Mouse (Mus musculus): Measurements from ENCODE around the gene Duox1. TPM values are rescaled to one million over a fixed set of nuclear protein-coding genes. Genes with fewer than 3 reads are reported as not detected.

Duox1 gene
- polyA plus RNA-seq (2015; fragmentation: Nextera tagmentation; extraction: Ambion mirVana), result not detected in 2 replicates

GRCm38 (mm10) chr2:122315372-122315771, at the start of gene Duox1:
TSS of gene Duox1 (plus strand) at chr2:122315672.
- ATAC-seq (replicated peaks; ENCODE audit: low FRiP score, low read depth), result no peak

GRCm38 (mm10) chr2:122266407-122267193, 48.9 kb upstream of the Duox1 start:
- Histone ChIP-seq H3K27me3 (ENCODE audit: insufficient read depth, low read length) (no peaks in the 10 kb centered on the region), H3K27ac (no peak overlapping the region), H3K36me3 (ENCODE audit: insufficient read depth, low read length) (no peaks in the 10 kb centered on the region), H3K4me1 (replicated peaks; ENCODE audit: insufficient read depth, low read length) (no peaks in the 10 kb centered on the region), H3K4me3 (replicated peaks; ENCODE audit: low read depth, low read length) (no peak overlapping the region), H3K4me2 (ENCODE audit: low read length) (no peak overlapping the region), H3K9ac (ENCODE audit: low read depth, low read length) (no peak overlapping the region), H3K9me3 (replicated peaks; ENCODE audit: low read length) (no peaks in the 10 kb centered on the region)
- no peak for TF ChIP-seq CTCF (IDR thresholded peaks at IDR 0.05; ENCODE audit: low read depth)
- DNase-seq (ENCODE audit: low spot score) (no peak), ATAC-seq (replicated peaks; ENCODE audit: low FRiP score, low read depth) (peak; percentile 14; the same call in 1 of the 2 replicates)
- WGBS, result 91% methylated on average over 7 of the region's 7 CpGs

More at GRCm38 (mm10) chr2:122315372-122315771, at the start of gene Duox1:
- H3K4me1 ChIP-seq (replicated peaks; ENCODE audit: insufficient read depth, low read length), result no peaks in the 10 kb centered on the region; the same call in 1 of the 2 replicates
- H3K4me2 ChIP-seq (ENCODE audit: low read length), result no peak within 1 kb of the TSS
- H3K27ac ChIP-seq, result no peak within 1 kb of the TSS
- no peak within 1 kb of the TSS for H3K9ac ChIP-seq (ENCODE audit: low read depth, low read length)
- 93% methylated on average over 7 of the region's 7 CpGs for WGBS
- no peaks in the 10 kb centered on the region for H3K9me3 ChIP-seq (replicated peaks; ENCODE audit: low read length)
- H3K27me3 ChIP-seq (ENCODE audit: insufficient read depth, low read length), result peaks cover 25% of the 10 kb centered on the region
- TF ChIP-seq CTCF (IDR thresholded peaks at IDR 0.05; ENCODE audit: low read depth), result no peak
- no peak for DNase-seq (ENCODE audit: low spot score)
- H3K4me3 ChIP-seq (replicated peaks; ENCODE audit: low read depth, low read length), result no peak within 1 kb of the TSS
- H3K36me3 ChIP-seq (ENCODE audit: insufficient read depth, low read length), result no peaks in the 10 kb centered on the region

- Histone ChIP-seq H3K4me3 (replicated peaks; ENCODE audit: low read depth, low read length) (no peak overlapping the region), H3K9me3 (replicated peaks; ENCODE audit: low read length) (no peaks in the 10 kb centered on the region), H3K27ac (no peak overlapping the region), H3K9ac (ENCODE audit: low read depth, low read length) (no peak overlapping the region), H3K4me2 (ENCODE audit: low read length) (no peak overlapping the region), H3K36me3 (ENCODE audit: insufficient read depth, low read length) (no peaks in the 10 kb centered on the region), H3K27me3 (ENCODE audit: insufficient read depth, low read length) (no peaks in the 10 kb centered on the region), H3K4me1 (replicated peaks; ENCODE audit: insufficient read depth, low read length) (no peaks in the 10 kb centered on the region)
- WGBS, result 73% methylated on average over 3 of the region's 3 CpGs
- no peak for TF ChIP-seq CTCF (IDR thresholded peaks at IDR 0.05; ENCODE audit: low read depth)
- no peak for DNase-seq (ENCODE audit: low spot score)
- no peak for ATAC-seq (replicated peaks; ENCODE audit: low FRiP score, low read depth)
These were observed 36.7 kb upstream of the Duox1 start for GRCm38 (mm10) chr2:122278769-122279168.

- no peak for ATAC-seq (replicated peaks; ENCODE audit: low FRiP score, low read depth)
- H3K4me1 ChIP-seq (replicated peaks; ENCODE audit: insufficient read depth, low read length), result no peaks in the 10 kb centered on the region
- DNase-seq (ENCODE audit: low spot score), result no peak
- H3K4me3 ChIP-seq (replicated peaks; ENCODE audit: low read depth, low read length), result no peak overlapping the region
- H3K27me3 ChIP-seq (ENCODE audit: insufficient read depth, low read length), result no peaks in the 10 kb centered on the region
- H3K36me3 ChIP-seq (ENCODE audit: insufficient read depth, low read length), result no peaks in the 10 kb centered on the region
- no peak overlapping the region for H3K4me2 ChIP-seq (ENCODE audit: low read length)
- WGBS, result 81% methylated on average over 9 of the region's 9 CpGs
- no peak overlapping the region for H3K27ac ChIP-seq
- no peak for TF ChIP-seq CTCF (IDR thresholded peaks at IDR 0.05; ENCODE audit: low read depth)
- no peaks in the 10 kb centered on the region for H3K9me3 ChIP-seq (replicated peaks; ENCODE audit: low read length)
- H3K9ac ChIP-seq (ENCODE audit: low read depth, low read length), result no peak overlapping the region
These were observed 31.4 kb upstream of the Duox1 start for GRCm38 (mm10) chr2:122284091-122284490.

- TF ChIP-seq CTCF (IDR thresholded peaks at IDR 0.05; ENCODE audit: low read depth), result no peak
- H3K4me3 ChIP-seq (replicated peaks; ENCODE audit: low read depth, low read length), result no peak overlapping the region
- no peak overlapping the region for H3K27ac ChIP-seq
- H3K9ac ChIP-seq (ENCODE audit: low read depth, low read length), result no peak overlapping the region
- no peak overlapping the region for H3K4me2 ChIP-seq (ENCODE audit: low read length)
- no peaks in the 10 kb centered on the region for H3K9me3 ChIP-seq (replicated peaks; ENCODE audit: low read length)
- H3K27me3 ChIP-seq (ENCODE audit: insufficient read depth, low read length), result no peaks in the 10 kb centered on the region
- H3K4me1 ChIP-seq (replicated peaks; ENCODE audit: insufficient read depth, low read length), result no peaks in the 10 kb centered on the region
- DNase-seq (ENCODE audit: low spot score) (no peak), ATAC-seq (replicated peaks; ENCODE audit: low FRiP score, low read depth) (no peak)
- H3K36me3 ChIP-seq (ENCODE audit: insufficient read depth, low read length), result no peaks in the 10 kb centered on the region
- WGBS, result 50% methylated on average over 7 of the region's 7 CpGs
These were observed 29.3 kb upstream of the Duox1 start for GRCm38 (mm10) chr2:122286137-122286536.

- WGBS, result 9% methylated on average over 7 of the region's 7 CpGs
- H3K4me2 ChIP-seq (ENCODE audit: low read length), result no peak overlapping the region
- H3K36me3 ChIP-seq (ENCODE audit: insufficient read depth, low read length), result no peaks in the 10 kb centered on the region
- peaks cover 11% of the 10 kb centered on the region; the same call in 1 of the 2 replicates for H3K4me1 ChIP-seq (replicated peaks; ENCODE audit: insufficient read depth, low read length)
- no peak overlapping the region for H3K4me3 ChIP-seq (replicated peaks; ENCODE audit: low read depth, low read length)
- no peak for ATAC-seq (replicated peaks; ENCODE audit: low FRiP score, low read depth)
- no peak overlapping the region for H3K27ac ChIP-seq
- no peak for DNase-seq (ENCODE audit: low spot score)
- no peak overlapping the region for H3K9ac ChIP-seq (ENCODE audit: low read depth, low read length)
- no peaks in the 10 kb centered on the region for H3K9me3 ChIP-seq (replicated peaks; ENCODE audit: low read length)
- TF ChIP-seq CTCF (IDR thresholded peaks at IDR 0.05; ENCODE audit: low read depth), result peak; percentile 28; the same call in 1 of the 2 replicates
- H3K27me3 ChIP-seq (ENCODE audit: insufficient read depth, low read length), result peaks cover 47% of the 10 kb centered on the region
These were observed 20.6 kb upstream of the Duox1 start for GRCm38 (mm10) chr2:122294916-122295315.

Measured in kidney, postnatal 0 days (tissue).